Mouse (Mus musculus): ENCODE results near the gene Mapk11.

Gene Mapk11

DNA sequence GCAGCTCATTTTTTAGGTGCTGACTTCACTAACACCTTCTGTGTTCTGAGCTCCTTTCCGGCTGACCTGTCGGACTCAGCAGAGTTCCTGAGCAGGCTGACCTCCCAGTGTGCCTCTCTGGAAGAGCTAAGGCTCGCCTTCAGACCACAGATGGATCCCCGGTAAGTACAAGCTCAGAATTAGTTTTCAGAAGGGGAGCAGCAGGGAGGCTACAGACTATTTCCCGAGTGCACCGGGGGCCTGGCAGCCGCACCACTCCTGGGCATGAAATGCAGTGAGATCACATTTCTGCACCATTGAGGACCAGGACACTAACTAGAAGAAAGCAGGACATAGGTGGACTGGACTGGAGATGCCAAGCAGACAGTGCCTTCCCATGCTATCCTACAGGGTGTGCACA lies 50.8 kb downstream of the Mapk11 start:
- peak; percentile 87 for DNase-seq

DNA sequence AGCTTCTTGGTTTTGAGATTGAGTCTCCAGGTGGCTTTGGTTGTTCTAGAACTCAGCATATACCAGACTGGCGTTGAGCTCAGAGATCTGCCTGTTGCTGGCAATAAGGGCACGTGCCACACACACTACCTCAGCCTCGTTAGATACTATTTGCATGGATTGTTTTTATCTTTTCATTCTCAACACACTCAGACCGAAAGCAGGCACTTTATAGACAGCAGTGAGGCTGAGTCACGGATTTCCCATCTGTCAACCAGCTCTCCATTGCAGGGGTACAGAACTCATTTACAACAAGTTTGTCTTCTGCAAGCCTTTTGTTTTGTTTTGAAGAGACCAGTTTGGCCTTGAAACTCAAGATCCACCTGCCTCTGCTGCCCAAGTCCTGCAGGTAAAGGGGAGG lies 52.0 kb downstream of the Mapk11 start:
- no peak for DNase-seq
